Mouse (Mus musculus) left cerebral cortex, postnatal 14 days (tissue): ENCODE measurements around the gene Borcs7. TPM values are rescaled to one million over a fixed set of nuclear protein-coding genes. Genes with fewer than 3 reads are reported as not detected.
A peak's percentile ranks its signal among the peaks of the same experiment; 100 is the strongest.

ENCODE experiments used
- DNase-seq, 2 experiments: peaks; one replicate each; pipeline ENCODE4 v3.0.0; 2021 to 2022; ENCODE audit warnings: low spot score in 2 of 2, mixed read lengths in 1 of 2
- intact Hi-C: fragments of 180-260 bp; cut with DNase I; formaldehyde crosslinking; loops from one replicate; pipeline ENCODE4 v1.15.1; 2025
- total RNA-seq, 2 experiments: library from RNA; stranded (reverse); gene quantifications; 2 replicates each; pipeline ENCODE4 v1.2.3; 2021

Borcs7 gene
- total RNA-seq, 2 experiments from 2014 or later: 21.6 to 22.3 TPM

GRCm38 (mm10) chr19:46658851-46659250, 30.9 kb upstream of the Borcs7 start:
- no peak for DNase-seq
- intact Hi-C loops: no loop called here

- intact Hi-C loops: no loop called here
Observed at GRCm38 (mm10) chr19:46661511-46661910, 28.2 kb upstream of the Borcs7 start.

GRCm38 (mm10) chr19:46662214-46662613, 27.5 kb upstream of the Borcs7 start:
- intact Hi-C loops: no loop called here
- DNase-seq: no peak

More at GRCm38 (mm10) chr19:46661511-46661910, 28.2 kb upstream of the Borcs7 start:
- no peak for DNase-seq

GRCm38 (mm10) chr19:46662784-46663183, 26.9 kb upstream of the Borcs7 start:
- intact Hi-C loops: no loop called here
- no peak for DNase-seq

GRCm38 (mm10) chr19:46665474-46665873, 24.2 kb upstream of the Borcs7 start:
- intact Hi-C loops: no loop called here
- peak; percentile 45 to 50 for DNase-seq

- DNase-seq: no peak
Observed at GRCm38 (mm10) chr19:46667300-46667699, 22.4 kb upstream of the Borcs7 start.

GRCm38 (mm10) chr19:46668263-46668662, 21.4 kb upstream of the Borcs7 start:
- intact Hi-C loops: no loop called here
- no peak for DNase-seq

More at GRCm38 (mm10) chr19:46667300-46667699, 22.4 kb upstream of the Borcs7 start:
- intact Hi-C loops: no loop called here

- intact Hi-C loops: loop anchor here (2.0 to 5.0 kb wide), 2 partner anchors 71 to 197 kb away; no protein-coding TSS in a partner anchor
Observed at GRCm38 (mm10) chr19:46669802-46670201, 19.9 kb upstream of the Borcs7 start.

GRCm38 (mm10) chr19:46670691-46671090, 19.0 kb upstream of the Borcs7 start:
- intact Hi-C loops: loop anchor here (2.0 to 5.0 kb wide), 2 partner anchors 70 to 197 kb away; no protein-coding TSS in a partner anchor
- DNase-seq: peak; percentile 43 to 66

More at GRCm38 (mm10) chr19:46669802-46670201, 19.9 kb upstream of the Borcs7 start:
- DNase-seq: no peak

- intact Hi-C loops: loop anchor here (5.0 kb wide), 1 partner anchor 194 kb away; no protein-coding TSS in a partner anchor
- DNase-seq: no peak
Observed at GRCm38 (mm10) chr19:46672766-46673418, 16.8 kb upstream of the Borcs7 start, which contains the start of gene Cyp17a1. Gene Cyp17a1, minus strand, starts transcription at chr19:46673172.

GRCm38 (mm10) chr19:46675641-46676040, 14.1 kb upstream of the Borcs7 start:
- no peak for DNase-seq
- intact Hi-C loops: no loop called here

- DNase-seq: no peak
- intact Hi-C loops: no loop called here
Observed at GRCm38 (mm10) chr19:46679720-46680383, 9.9 kb upstream of the Borcs7 start.

- intact Hi-C loops: no loop called here
- no peak for DNase-seq
Observed at GRCm38 (mm10) chr19:46690387-46690786, 681 bp downstream of the Borcs7 start.

- intact Hi-C loops: no loop called here
- no peak for DNase-seq
Observed at GRCm38 (mm10) chr19:46691078-46691477, 1.4 kb downstream of the Borcs7 start.

GRCm38 (mm10) chr19:46693146-46693545, 3.4 kb downstream of the Borcs7 start:
- DNase-seq: no peak
- intact Hi-C loops: no loop called here

GRCm38 (mm10) chr19:46696482-46696881, 6.8 kb downstream of the Borcs7 start:
- intact Hi-C loops: no loop called here
- no peak for DNase-seq

- no peak for DNase-seq
- intact Hi-C loops: no loop called here
Observed at GRCm38 (mm10) chr19:46696943-46697342, 7.2 kb downstream of the Borcs7 start.

- peak in 1 of 2 experiments; percentile 23 for DNase-seq
- intact Hi-C loops: no loop called here
Observed at GRCm38 (mm10) chr19:46697840-46698517, 8.3 kb downstream of the Borcs7 start.

- DNase-seq: peak in 1 of 2 experiments; percentile 36
- intact Hi-C loops: no loop called here
Observed at GRCm38 (mm10) chr19:46699011-46699481, 9.3 kb downstream of the Borcs7 start.

GRCm38 (mm10) chr19:46701156-46701555, 11.4 kb downstream of the Borcs7 start:
- intact Hi-C loops: no loop called here
- DNase-seq: no peak
